Mouse (Mus musculus) stomach, embryonic 16.5 days (tissue): ENCODE data around the gene Lingo1. TPM values are rescaled to one million over a fixed set of nuclear protein-coding genes. Genes with fewer than 3 reads are reported as not detected.

Source experiments
- ATAC-seq: fragments of 200-750 bp; cut with Nextera tagmentation; 2 replicates; pipeline ENCODE4 v1.8.0; 2017; ENCODE audit warnings: moderate number of reproducible peaks, moderate TSS enrichment; ENCODE audit not compliant: insufficient read depth, low FRiP score
- H3K27ac ChIP-seq: fragments of 300-500 bp; sonication (generic); 2 replicates; pipeline ENCODE4 v1.5.1; 2014; ENCODE audit warnings: low read length
- H3K27me3 ChIP-seq: fragments of 300-500 bp; sonication (generic); 2 replicates; pipeline ENCODE4 v1.6.1; 2014; ENCODE audit warnings: low read length, control low read depth, mixed read lengths; ENCODE audit not compliant: control insufficient read depth, insufficient read depth
- H3K36me3 ChIP-seq: fragments of 300-500 bp; sonication (generic); 2 replicates; pipeline ENCODE4 v1.6.1; 2014; ENCODE audit warnings: low read length; ENCODE audit not compliant: control insufficient read depth, insufficient read depth
- H3K4me1 ChIP-seq: fragments of 300-500 bp; sonication (generic); 2 replicates; pipeline ENCODE4 v1.6.1; 2014; ENCODE audit warnings: low read length, control low read depth, mixed read lengths; ENCODE audit not compliant: control insufficient read depth, insufficient read depth
- H3K4me2 ChIP-seq: fragments of 300-500 bp; sonication (generic); 2 replicates; pipeline ENCODE4 v1.6.1; 2014; ENCODE audit warnings: low read depth, low read length, mixed read lengths
- H3K4me3 ChIP-seq: fragments of 300-500 bp; sonication (generic); replicated peaks from 2 replicates; pipeline ENCODE4 v1.5.1; 2014; ENCODE audit warnings: mild to moderate bottlenecking, low read length
- H3K9ac ChIP-seq: fragments of 300-500 bp; sonication (generic); 2 replicates; pipeline ENCODE4 v1.6.1; 2014; ENCODE audit warnings: low read length
- H3K9me3 ChIP-seq: fragments of 300-500 bp; sonication (generic); replicated peaks from 2 replicates; pipeline ENCODE4 v1.6.1; 2016; ENCODE audit warnings: low read length, control low read depth; ENCODE audit not compliant: control insufficient read depth
- WGBS: fragments of 180-500 bp; shearing (Covaris S2); extraction: QIAGEN DNeasy Blood & Tissue Kit; methylation state at CpG from one replicate; pipeline ENCODE4 v1.1.7; 2014; 5-methylcytosine and 5-hydroxymethylcytosine counted together
- polyA plus RNA-seq: library from polyadenylated mRNA; unstranded; fragments of >200 nt; fragmentation: Nextera tagmentation; extraction: Ambion mirVana; gene quantifications from 2 replicates; pipeline ENCODE4 v1.2.1, GENCODE M21; 2015

The Lingo1 gene
- polyA plus RNA-seq, 1 experiment from 2014 or later: 3.2 TPM

DNA sequence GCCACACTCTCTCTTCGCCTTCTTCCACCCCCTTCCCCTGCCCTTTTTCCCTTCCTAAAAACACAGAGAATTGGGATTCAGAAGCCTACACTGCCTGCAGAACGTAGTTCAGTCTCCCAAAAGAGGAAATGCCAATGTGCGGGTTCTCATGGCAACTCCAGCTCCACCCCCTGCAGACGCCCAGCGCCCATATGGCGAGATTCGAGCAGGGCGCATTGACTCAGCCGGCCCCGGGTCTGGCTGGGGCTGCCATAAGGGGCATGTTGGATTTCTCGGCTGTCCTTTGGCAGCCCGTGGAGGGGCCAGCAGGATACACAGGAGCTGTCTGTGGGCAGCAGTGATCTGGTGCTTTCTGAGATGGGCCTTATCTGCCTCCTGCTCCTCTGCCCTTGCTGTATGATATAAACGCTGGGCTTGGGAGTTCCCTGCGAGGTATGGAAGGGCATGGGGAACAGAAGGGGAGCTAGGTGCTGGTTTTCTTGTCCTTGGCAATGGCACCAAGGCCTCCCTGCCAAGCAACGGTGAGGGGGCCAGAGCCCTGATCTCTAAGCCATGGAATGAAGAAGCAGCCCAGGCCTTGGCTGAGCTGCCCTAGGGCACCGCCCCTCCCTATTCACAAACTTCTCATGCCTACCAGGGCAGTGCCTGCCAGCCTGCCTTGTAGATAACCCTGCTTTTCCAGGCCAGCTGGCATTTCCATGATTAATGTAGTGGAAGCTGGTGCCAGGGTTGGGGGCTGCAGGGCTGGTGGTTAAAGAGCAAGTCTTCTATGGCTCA lies 139.3 kb downstream of the Lingo1 start:
- Histone ChIP-seq H3K4me2 (no peak overlapping the region), H3K4me1 (0 out of 2 replicates have a peak, but pooled peaks cover 5% of the 10 kb centered on the region), H3K27ac (no peak overlapping the region), H3K4me3 (no peak overlapping the region), H3K27me3 (no peaks in the 10 kb centered on the region), H3K9me3 (no peaks in the 10 kb centered on the region), H3K9ac (no peak overlapping the region), H3K36me3 (no peaks in the 10 kb centered on the region)
- 48% methylated on average over 16 of the region's 16 CpGs for WGBS
- no peak for ATAC-seq

DNA sequence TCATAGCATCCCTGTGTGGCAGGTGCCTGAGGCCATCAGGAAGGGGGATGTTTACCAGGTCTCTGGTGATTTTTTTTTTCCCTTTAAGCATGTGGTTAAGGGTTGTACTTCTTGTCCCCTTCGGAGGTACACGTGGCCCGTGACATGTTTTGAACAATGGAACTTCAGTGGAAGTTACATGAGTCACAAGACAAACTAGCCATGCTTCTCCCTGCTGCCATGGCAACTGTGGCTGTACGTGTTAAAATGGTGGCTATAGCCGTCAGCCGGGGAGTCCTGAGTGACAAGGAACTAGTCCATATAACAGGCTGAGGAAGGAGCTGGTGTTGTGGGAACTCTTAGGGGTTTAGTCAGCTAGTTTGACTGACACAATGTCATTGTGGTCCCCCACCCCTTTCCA lies 141.1 kb downstream of the Lingo1 start:
- H3K9me3 ChIP-seq: no peaks in the 10 kb centered on the region
- 0 out of 2 replicates have a peak, but pooled peaks cover 5% of the 10 kb centered on the region for H3K4me1 ChIP-seq
- H3K4me3 ChIP-seq: no peak overlapping the region
- no peak overlapping the region for H3K4me2 ChIP-seq
- WGBS: 43% methylated on average over 6 of the region's 6 CpGs
- no peak for ATAC-seq
- no peak overlapping the region for H3K27ac ChIP-seq
- H3K9ac ChIP-seq: no peak overlapping the region
- H3K27me3 ChIP-seq: no peaks in the 10 kb centered on the region
- no peaks in the 10 kb centered on the region for H3K36me3 ChIP-seq

DNA sequence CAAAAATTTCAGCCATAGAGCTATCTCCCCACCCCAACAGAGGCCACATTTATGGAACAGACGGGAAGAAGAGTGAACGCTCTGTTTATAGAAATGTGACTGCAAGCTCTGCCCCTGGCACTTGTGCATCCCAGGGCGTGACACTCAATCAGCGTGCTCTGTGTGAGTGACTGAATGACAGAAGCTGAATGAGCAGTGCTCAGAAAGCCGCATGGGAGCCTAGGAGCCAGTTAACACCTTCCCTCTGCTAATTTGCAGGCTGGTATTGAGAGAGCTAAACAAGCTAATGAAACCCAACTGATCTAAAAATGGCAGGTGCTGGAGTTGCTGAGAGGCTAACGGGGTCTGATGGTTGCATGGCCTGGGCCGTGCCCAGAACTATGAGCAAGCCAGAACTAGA lies 143.7 kb downstream of the Lingo1 start:
- no peak for ATAC-seq
- H3K27me3 ChIP-seq: no peaks in the 10 kb centered on the region
- no peak overlapping the region for H3K4me3 ChIP-seq
- 64% methylated on average over 7 of the region's 7 CpGs for WGBS
- H3K27ac ChIP-seq: no peak overlapping the region
- no peaks in the 10 kb centered on the region for H3K9me3 ChIP-seq
- H3K4me1 ChIP-seq: 0 out of 2 replicates have a peak, but pooled peaks cover 5% of the 10 kb centered on the region
- no peak overlapping the region for H3K4me2 ChIP-seq
- H3K36me3 ChIP-seq: no peaks in the 10 kb centered on the region
- H3K9ac ChIP-seq: no peak overlapping the region

DNA sequence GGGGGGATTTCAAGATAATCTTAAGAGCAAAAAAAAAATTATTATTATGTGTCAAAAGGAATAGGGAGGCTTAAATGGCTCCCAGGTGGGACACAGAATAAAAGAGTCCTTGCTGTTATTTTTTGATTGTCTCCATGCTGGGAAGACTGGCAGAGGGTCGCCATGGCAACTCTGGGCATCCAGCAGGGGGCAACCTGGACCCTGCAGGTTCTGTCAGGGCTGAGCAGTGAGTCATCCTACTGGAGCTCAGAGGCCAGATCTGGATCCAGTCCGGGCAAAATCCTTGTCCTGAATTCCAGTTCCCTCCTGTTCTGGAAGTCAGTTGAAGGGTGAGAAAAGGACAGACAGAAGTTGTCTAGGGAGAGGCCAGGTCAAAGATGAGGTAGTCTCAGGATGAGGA lies 144.7 kb downstream of the Lingo1 start:
- no peaks in the 10 kb centered on the region for H3K36me3 ChIP-seq
- H3K4me2 ChIP-seq: no peak overlapping the region
- no peak for ATAC-seq
- H3K27me3 ChIP-seq: no peaks in the 10 kb centered on the region
- H3K27ac ChIP-seq: no peak overlapping the region
- no peak overlapping the region for H3K4me3 ChIP-seq
- no peaks in the 10 kb centered on the region for H3K9me3 ChIP-seq
- H3K9ac ChIP-seq: no peak overlapping the region
- no peaks in the 10 kb centered on the region for H3K4me1 ChIP-seq
- 44% methylated on average over 2 of the region's 2 CpGs for WGBS

DNA sequence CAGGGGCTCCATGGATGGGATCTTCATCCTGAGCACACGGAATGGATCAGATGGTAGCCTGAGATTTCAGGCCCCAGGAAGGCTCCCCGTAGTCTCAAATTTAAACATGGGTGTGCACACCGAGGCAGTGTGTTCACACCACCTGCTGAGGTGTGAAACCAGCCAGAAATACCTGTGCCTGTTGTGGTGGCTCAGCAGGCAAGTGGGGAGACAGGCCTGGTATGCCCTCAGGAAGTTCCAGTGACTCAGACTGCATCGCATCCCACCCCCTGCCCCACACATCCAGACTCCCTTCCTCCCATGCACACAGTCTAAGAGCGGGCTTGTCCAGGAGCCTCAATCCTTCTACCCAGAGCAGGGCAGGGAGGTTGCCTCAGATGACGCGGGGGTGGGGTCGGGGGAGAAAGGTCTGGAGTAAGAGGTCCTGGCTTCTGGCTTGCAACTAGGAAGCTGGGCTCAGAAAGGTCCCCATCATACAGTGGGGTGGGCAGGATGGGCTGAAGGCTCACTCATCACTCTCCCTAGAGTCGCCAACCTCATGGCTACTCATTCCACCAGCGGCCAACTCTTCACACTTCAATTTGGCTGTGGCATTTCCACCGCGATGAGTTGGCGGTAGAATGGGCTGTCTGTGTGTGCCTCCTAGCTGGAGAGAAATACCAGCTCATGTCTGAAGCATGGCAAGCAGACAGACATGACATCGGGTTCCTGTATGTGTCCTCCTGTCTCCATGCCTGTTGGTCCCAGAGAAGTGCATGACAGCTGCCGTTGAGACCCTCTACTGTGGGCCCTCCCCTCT lies 149.8 kb downstream of the Lingo1 start:
- H3K4me3 ChIP-seq: no peak overlapping the region
- 81% methylated on average over 15 of the region's 15 CpGs for WGBS
- no peak overlapping the region for H3K27ac ChIP-seq
- no peak for ATAC-seq
- H3K4me1 ChIP-seq: no peaks in the 10 kb centered on the region
- no peaks in the 10 kb centered on the region for H3K27me3 ChIP-seq
- H3K36me3 ChIP-seq: no peaks in the 10 kb centered on the region
- H3K4me2 ChIP-seq: no peak overlapping the region
- H3K9ac ChIP-seq: no peak overlapping the region
- no peaks in the 10 kb centered on the region for H3K9me3 ChIP-seq

DNA sequence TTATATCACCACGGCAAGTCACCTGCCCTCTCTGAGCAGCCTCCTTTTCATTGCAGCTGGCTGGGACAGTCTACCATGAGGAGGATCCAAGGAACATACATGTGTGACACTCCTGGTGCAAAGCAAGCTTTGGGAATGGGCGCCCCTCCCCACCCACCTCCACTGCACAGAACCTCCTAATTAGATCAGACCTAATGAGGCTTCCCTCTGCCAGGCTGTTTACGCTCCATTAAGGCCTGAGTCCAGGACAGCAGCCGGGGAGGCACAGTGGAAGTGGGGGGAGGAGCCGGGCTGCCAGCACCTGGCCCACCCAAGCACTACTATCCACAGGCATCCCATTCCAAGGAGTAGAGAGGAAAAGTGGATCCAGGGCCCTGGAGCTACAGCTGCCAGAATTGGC lies 152.8 kb downstream of the Lingo1 start:
- H3K27ac ChIP-seq: no peak overlapping the region
- H3K4me2 ChIP-seq: no peak overlapping the region
- no peak overlapping the region for H3K9ac ChIP-seq
- H3K36me3 ChIP-seq: no peaks in the 10 kb centered on the region
- no peaks in the 10 kb centered on the region; the same call in none of the 2 replicates for H3K27me3 ChIP-seq
- H3K9me3 ChIP-seq: no peaks in the 10 kb centered on the region
- 63% methylated on average over 5 of the region's 5 CpGs for WGBS
- no peaks in the 10 kb centered on the region for H3K4me1 ChIP-seq
- H3K4me3 ChIP-seq: no peak overlapping the region
- no peak for ATAC-seq

DNA sequence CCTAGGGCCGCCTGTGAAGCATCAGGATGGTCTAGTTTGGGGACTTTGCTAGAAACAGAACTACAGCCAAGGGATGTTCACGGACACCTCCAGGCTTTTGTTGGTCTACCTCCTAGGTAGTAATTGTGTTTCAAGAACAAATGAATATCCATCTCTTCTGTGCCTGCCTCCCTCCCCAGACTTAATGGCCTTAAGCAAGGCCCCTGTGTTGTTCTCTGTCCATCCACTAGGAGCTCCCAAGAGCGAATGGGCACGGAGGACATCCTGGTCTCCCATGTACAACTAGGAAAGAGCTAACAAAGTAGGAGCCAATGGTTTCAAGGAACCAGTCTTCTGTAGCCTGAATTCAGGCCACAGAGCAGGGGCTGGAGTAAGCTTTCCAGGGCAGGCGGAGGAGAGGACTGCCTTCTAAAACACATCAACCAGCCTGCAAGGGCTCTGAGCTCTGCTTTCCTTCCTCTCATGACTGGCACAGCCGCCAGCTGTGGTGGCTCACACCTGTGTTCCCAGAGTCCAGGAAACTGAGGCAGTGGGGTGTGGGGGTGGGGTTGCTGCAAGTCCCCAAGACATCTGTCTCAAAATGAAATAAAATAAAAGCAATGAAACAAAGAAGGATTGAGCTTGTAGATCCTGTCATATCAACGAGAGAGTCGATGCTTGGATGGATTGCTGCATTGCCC lies 157.9 kb downstream of the Lingo1 start:
- WGBS: 52% methylated on average over 8 of the region's 8 CpGs
- no peak overlapping the region for H3K27ac ChIP-seq
- H3K36me3 ChIP-seq: no peaks in the 10 kb centered on the region
- no peak for ATAC-seq
- no peaks in the 10 kb centered on the region for H3K9me3 ChIP-seq
- H3K4me2 ChIP-seq: no peak overlapping the region
- H3K9ac ChIP-seq: no peak overlapping the region
- no peak overlapping the region for H3K4me3 ChIP-seq
- H3K4me1 ChIP-seq: peaks cover 16% of the 10 kb centered on the region
- peaks cover 35% of the 10 kb centered on the region for H3K27me3 ChIP-seq

DNA sequence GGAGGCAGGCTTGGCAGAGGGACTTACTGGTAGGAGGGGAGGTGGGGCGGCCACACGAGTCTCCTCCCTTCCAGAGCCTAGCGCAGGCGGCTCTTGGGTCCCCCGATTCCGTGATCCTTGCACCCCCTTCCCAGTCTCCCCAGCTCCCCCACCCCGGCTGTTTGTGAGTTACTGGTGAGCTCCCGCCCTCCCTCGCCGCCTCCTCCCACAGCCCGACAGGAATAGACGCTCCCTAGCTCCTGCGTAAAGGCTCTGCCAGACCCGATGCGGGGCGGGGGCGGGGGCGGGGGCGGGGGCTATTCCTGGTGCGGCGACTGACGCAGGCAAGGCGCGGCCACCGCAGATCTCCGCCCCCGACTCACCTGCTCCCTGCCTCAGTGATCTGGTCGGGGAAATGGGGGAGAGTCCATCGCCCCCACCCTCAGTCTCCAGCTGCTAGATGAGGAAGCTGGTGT lies 158.8 kb downstream of the Lingo1 start:
- ATAC-seq: no peak
- H3K4me2 ChIP-seq: peak overlapping the region; percentile 42
- H3K27ac ChIP-seq: no peak overlapping the region
- no peaks in the 10 kb centered on the region for H3K36me3 ChIP-seq
- H3K9ac ChIP-seq: 0 out of 2 replicates have a peak overlapping the region, but pooled peaks have one; percentile 7
- H3K4me3 ChIP-seq: peak overlapping the region; percentile 17
- no peaks in the 10 kb centered on the region for H3K9me3 ChIP-seq
- H3K27me3 ChIP-seq: peaks cover 39% of the 10 kb centered on the region
- H3K4me1 ChIP-seq: peaks cover 16% of the 10 kb centered on the region
- 3% methylated on average over 27 of the region's 29 CpGs for WGBS
